Mouse (Mus musculus) frontal cortex, postnatal 14 days (tissue): Measurements from ENCODE around the gene Matk.

ENCODE experiments used
- DNase-seq, 2 experiments: peaks; one replicate each; pipeline ENCODE4 v3.0.0; 2022; ENCODE audit warnings: low spot score in 2 of 2

The Matk gene

GRCm38 (mm10) chr10:81285694-81286450 is 33.1 kb downstream of the Matk start:
- peak in 1 of 2 experiments; percentile 77 for DNase-seq

GRCm38 (mm10) chr10:81286586-81286985 is 33.9 kb downstream of the Matk start:
- DNase-seq = no peak

- no peak for DNase-seq
These were observed 34.9 kb downstream of the Matk start for GRCm38 (mm10) chr10:81287513-81288157.

GRCm38 (mm10) chr10:81288601-81289000 is 35.9 kb downstream of the Matk start:
- no peak for DNase-seq

GRCm38 (mm10) chr10:81289278-81289677 is 36.5 kb downstream of the Matk start:
- DNase-seq = peak in 1 of 2 experiments; percentile 52

- DNase-seq = no peak
These were observed 37.1 kb downstream of the Matk start for GRCm38 (mm10) chr10:81289811-81290210.

- no peak for DNase-seq
These were observed 38.1 kb downstream of the Matk start for GRCm38 (mm10) chr10:81290698-81291460.

GRCm38 (mm10) chr10:81291511-81292104 is 38.9 kb downstream of the Matk start, which contains the start of gene Tjp3:
Tjp3 (minus strand) TSS chr10:81291581.
- no peak for DNase-seq

- peak; percentile 99 to 100 for DNase-seq
These were observed 40.0 kb downstream of the Matk start, which contains the start of gene Pip5k1c for GRCm38 (mm10) chr10:81292554-81293333. Pip5k1c (plus strand) TSS chr10:81292963.

- DNase-seq = no peak
These were observed 40.7 kb downstream of the Matk start for GRCm38 (mm10) chr10:81293334-81294030.

- no peak for DNase-seq
These were observed 41.7 kb downstream of the Matk start for GRCm38 (mm10) chr10:81294442-81294841.

GRCm38 (mm10) chr10:81295185-81295584 is 42.5 kb downstream of the Matk start:
- no peak for DNase-seq

GRCm38 (mm10) chr10:81297246-81297645 is 44.5 kb downstream of the Matk start:
- no peak for DNase-seq

- no peak for DNase-seq
These were observed 45.1 kb downstream of the Matk start for GRCm38 (mm10) chr10:81297845-81298244.

- DNase-seq = no peak
These were observed 45.8 kb downstream of the Matk start for GRCm38 (mm10) chr10:81298369-81299100.

- DNase-seq = no peak
These were observed 47.0 kb downstream of the Matk start for GRCm38 (mm10) chr10:81299585-81300351.

GRCm38 (mm10) chr10:81300352-81300907 is 47.7 kb downstream of the Matk start:
- no peak for DNase-seq

- DNase-seq = no peak
These were observed 48.6 kb downstream of the Matk start for GRCm38 (mm10) chr10:81301321-81301720.

GRCm38 (mm10) chr10:81302288-81302687 is 49.6 kb downstream of the Matk start:
- DNase-seq = no peak
